Mouse (Mus musculus) heart, embryonic 13.5 days (tissue): ENCODE results near the gene Hacd3. TPM values are rescaled to one million over a fixed set of nuclear protein-coding genes. Genes with fewer than 3 reads are reported as not detected.

Experiments used
- ATAC-seq: fragments of 200-750 bp; cut with Nextera tagmentation; 2 replicates; pipeline ENCODE4 v1.8.0; 2017; ENCODE audit warnings: moderate TSS enrichment; ENCODE audit not compliant: insufficient number of reproducible peaks, low FRiP score, low TSS enrichment; ENCODE audit errors: extremely low read depth
- H3K27ac ChIP-seq: fragments of 300-500 bp; sonication (generic); replicated peaks from 2 replicates; pipeline ENCODE4 v1.5.1; 2015; ENCODE audit warnings: moderate library complexity, mild to moderate bottlenecking, inconsistent platforms
- H3K27me3 ChIP-seq: fragments of 300-500 bp; sonication (generic); replicated peaks from 2 replicates; pipeline ENCODE4 v1.6.1; 2015; ENCODE audit warnings: mild to moderate bottlenecking, inconsistent platforms
- H3K36me3 ChIP-seq: fragments of 300-500 bp; sonication (generic); 2 replicates; pipeline ENCODE4 v1.6.1; 2015; ENCODE audit warnings: mild to moderate bottlenecking, inconsistent platforms
- H3K4me1 ChIP-seq: fragments of 300-500 bp; sonication (generic); 2 replicates; pipeline ENCODE4 v1.6.1; 2015; ENCODE audit warnings: inconsistent platforms
- H3K4me2 ChIP-seq: fragments of 300-500 bp; sonication (generic); 2 replicates; pipeline ENCODE4 v1.6.1; 2015; ENCODE audit warnings: inconsistent platforms, mild to moderate bottlenecking, moderate library complexity
- H3K4me3 ChIP-seq: fragments of 300-500 bp; sonication (generic); 2 replicates; pipeline ENCODE4 v1.5.1; 2015; ENCODE audit warnings: moderate library complexity, mild to moderate bottlenecking, inconsistent platforms
- H3K9ac ChIP-seq: fragments of 300-500 bp; sonication (generic); 2 replicates; pipeline ENCODE4 v1.6.1; 2015; ENCODE audit warnings: inconsistent platforms, mild to moderate bottlenecking, moderate library complexity
- H3K9me3 ChIP-seq: fragments of 300-500 bp; sonication (generic); 2 replicates; pipeline ENCODE4 v1.6.1; 2016; ENCODE audit warnings: inconsistent platforms
- WGBS: fragments of 180-500 bp; shearing (Covaris S2); methylation state at CpG from one replicate; pipeline ENCODE4 v1.1.7; 2015; ENCODE audit warnings: mixed read lengths; 5-methylcytosine and 5-hydroxymethylcytosine counted together
- polyA plus RNA-seq: library from polyadenylated mRNA; unstranded; fragments of >200 nt; fragmentation: Nextera tagmentation; extraction: Ambion mirVana; gene quantifications from 2 replicates; pipeline ENCODE4 v1.2.1, GENCODE M21; 2015

The Hacd3 gene
- polyA plus RNA-seq, result 51.7 and 52.9 TPM in 2 replicates

DNA sequence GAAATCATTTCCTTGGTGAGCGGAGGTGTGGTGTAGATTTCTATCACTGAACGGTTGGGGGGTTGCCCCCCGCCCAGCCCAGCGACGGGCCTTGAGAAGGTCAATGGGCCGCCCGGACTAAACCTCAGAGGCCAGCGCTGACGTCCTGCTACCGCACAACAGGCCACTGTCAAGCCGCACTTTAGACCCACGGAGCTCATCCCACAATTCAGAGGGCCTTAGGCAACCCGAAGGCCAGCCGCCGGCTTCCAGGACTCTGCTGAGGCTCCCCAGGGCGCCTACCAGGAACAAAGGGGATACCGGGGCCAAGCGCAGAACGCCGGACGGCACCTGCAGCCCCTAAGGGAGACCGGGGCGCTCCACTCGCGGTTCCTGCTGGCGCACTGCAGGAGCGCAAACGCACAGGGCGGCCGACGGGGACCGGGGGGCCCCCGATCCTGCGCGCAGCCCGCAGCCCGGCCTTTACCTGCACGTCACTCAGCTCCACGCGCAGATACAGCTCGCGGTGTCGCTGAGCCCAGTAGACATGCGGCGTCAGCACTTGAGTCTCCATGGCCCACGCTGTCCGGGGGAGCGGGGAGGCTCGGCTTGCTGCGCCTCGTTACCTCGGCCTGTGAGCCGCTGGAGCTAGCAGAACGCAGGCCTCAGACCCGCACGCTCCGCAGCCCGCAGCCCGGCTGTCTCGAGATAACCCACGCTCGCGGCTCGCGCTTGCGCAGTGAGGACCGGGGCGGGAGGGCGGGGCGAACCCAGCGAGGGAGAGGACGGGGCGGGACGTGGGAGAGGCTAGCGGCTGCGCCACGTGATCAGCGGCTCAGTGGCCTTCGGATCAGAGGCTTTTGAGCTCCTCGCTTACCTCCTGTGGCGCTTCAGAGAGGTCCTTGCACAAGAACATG lies at the start of gene Hacd3:
Gene Hacd3 (minus strand): TSS at position 703 of the 896 bp plus-strand sequence.
- peak; percentile 82 for ATAC-seq
- H3K36me3 ChIP-seq, result no peaks in the 10 kb centered on the region
- 0 out of 2 replicates have a peak, but pooled peaks cover under 1% of the 10 kb centered on the region for H3K27me3 ChIP-seq
- WGBS, result under 1% methylated on average over 81 of the region's 81 CpGs
- H3K9me3 ChIP-seq, result no peaks in the 10 kb centered on the region
- peak within 1 kb of the TSS; percentile 94 for H3K4me2 ChIP-seq
- H3K4me3 ChIP-seq, result peak within 1 kb of the TSS; percentile 100
- peaks cover 55% of the 10 kb centered on the region for H3K4me1 ChIP-seq
- H3K9ac ChIP-seq, result peak within 1 kb of the TSS; percentile 98
- H3K27ac ChIP-seq, result peak within 1 kb of the TSS; percentile 86

GRCm38 (mm10) chr9:65070587-65070986 lies 49.1 kb upstream of the Hacd3 start:
- Histone ChIP-seq H3K4me3 (no peak overlapping the region), H3K4me1 (no peaks in the 10 kb centered on the region), H3K27ac (no peak overlapping the region), H3K9me3 (no peaks in the 10 kb centered on the region), H3K36me3 (peaks cover 97% of the 10 kb centered on the region), H3K27me3 (no peaks in the 10 kb centered on the region), H3K4me2 (no peak overlapping the region), H3K9ac (no peak overlapping the region)
- WGBS, result 61% methylated on average over 3 of the region's 3 CpGs
- ATAC-seq, result no peak

GRCm38 (mm10) chr9:65064251-65064650 lies 42.8 kb upstream of the Hacd3 start:
- H3K36me3 ChIP-seq, result peaks cover 91% of the 10 kb centered on the region
- H3K9ac ChIP-seq, result no peak overlapping the region
- no peak overlapping the region for H3K4me2 ChIP-seq
- 95% methylated on average over 7 of the region's 7 CpGs for WGBS
- no peaks in the 10 kb centered on the region for H3K27me3 ChIP-seq
- no peak overlapping the region for H3K27ac ChIP-seq
- H3K9me3 ChIP-seq, result no peaks in the 10 kb centered on the region
- no peaks in the 10 kb centered on the region for H3K4me1 ChIP-seq
- ATAC-seq, result no peak
- H3K4me3 ChIP-seq, result no peak overlapping the region

DNA sequence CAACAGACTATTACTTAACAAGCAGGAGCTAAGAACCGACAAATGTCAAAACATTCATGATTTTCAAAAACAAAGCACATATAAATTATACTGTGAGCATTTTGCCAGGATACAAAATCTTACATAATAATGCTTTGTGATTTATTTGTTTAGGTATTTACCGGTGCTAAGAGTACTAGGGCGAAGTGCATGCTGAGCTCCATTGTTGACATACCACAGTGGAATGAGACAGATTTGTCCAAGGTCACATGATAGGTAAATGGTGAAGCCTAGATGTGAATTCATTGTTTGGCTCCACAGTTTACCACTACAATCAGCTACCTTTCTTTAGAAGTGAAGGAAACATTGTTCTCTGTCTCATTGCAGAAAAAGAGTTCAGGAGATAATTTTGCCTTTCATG lies 29.5 kb upstream of the Hacd3 start:
- no peak overlapping the region for H3K9ac ChIP-seq
- H3K4me3 ChIP-seq, result no peak overlapping the region
- no peaks in the 10 kb centered on the region for H3K27me3 ChIP-seq
- H3K9me3 ChIP-seq, result no peaks in the 10 kb centered on the region
- H3K4me1 ChIP-seq, result no peaks in the 10 kb centered on the region
- no peak overlapping the region for H3K27ac ChIP-seq
- peaks cover 96% of the 10 kb centered on the region for H3K36me3 ChIP-seq
- no peak for ATAC-seq
- 93% methylated on average over 3 of the region's 3 CpGs for WGBS
- no peak overlapping the region for H3K4me2 ChIP-seq

DNA sequence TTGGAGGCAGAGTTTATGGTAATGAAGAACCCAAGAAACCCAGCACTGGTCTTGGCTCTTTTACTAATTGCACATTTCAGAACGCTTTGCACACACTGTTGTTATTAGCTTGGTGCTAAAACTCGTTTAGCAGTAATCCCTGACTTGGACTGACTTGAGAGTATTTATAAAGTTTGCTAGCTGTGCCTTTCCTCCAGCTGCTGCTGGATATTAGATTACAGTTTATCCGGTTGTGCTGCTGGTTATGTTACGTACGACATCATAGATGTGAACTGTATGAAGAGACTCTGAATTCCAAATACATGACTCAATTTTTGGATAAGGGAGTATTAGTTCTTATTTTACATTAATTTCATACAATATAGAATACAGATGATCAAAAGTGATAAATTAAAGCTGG lies 27.9 kb upstream of the Hacd3 start:
- WGBS, result 89% methylated on average over 5 of the region's 5 CpGs
- Histone ChIP-seq H3K4me1 (no peaks in the 10 kb centered on the region), H3K4me2 (no peak overlapping the region), H3K36me3 (peaks cover 95% of the 10 kb centered on the region), H3K9ac (no peak overlapping the region), H3K4me3 (no peak overlapping the region), H3K9me3 (no peaks in the 10 kb centered on the region), H3K27me3 (no peaks in the 10 kb centered on the region), H3K27ac (no peak overlapping the region)
- ATAC-seq, result no peak

DNA sequence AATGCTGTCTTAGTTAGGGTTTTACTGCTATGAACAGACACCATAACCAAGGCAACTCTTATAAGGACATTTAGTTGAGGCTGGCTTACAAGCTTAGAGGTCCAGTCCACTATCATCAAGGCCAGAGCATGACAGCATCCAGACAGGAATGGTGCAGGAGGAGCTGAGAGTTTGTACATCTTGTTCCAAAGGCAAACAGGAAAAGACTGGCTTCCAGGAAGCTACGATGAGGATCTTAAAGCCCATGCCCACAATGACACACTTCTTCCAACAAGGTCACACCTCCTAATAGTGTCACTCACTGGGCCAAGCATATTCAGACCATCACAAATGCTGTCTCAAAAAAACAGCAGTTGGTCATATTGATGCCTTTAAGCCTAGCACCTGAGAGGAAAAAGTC lies 25.5 kb upstream of the Hacd3 start:
- Histone ChIP-seq H3K27me3 (no peaks in the 10 kb centered on the region), H3K36me3 (peaks cover 94% of the 10 kb centered on the region)
- WGBS, result 94% methylated on average over 1 of the region's 1 CpGs

DNA sequence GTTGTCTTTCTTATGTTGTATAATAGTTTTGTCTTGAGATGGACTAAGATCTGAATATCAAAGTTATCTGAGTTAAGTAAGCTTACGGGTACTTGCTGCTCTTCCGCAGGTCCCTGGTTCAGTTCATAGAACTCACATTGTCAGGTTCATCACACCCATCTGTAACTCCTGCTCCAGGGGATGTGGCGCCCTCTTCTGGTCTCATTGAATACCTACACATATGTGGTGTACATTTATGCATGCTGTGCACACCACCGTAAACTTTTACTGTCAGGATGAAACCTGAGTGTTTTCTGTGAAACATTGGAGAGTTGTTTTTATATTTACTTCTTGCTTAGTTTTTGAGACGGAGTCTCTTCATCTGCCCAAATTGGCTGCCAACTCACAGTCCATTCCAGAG lies 19.9 kb upstream of the Hacd3 start:
- 0 out of 2 replicates have a peak, but pooled peaks cover under 1% of the 10 kb centered on the region for H3K4me1 ChIP-seq
- H3K9ac ChIP-seq, result no peak overlapping the region
- peaks cover 94% of the 10 kb centered on the region for H3K36me3 ChIP-seq
- H3K4me3 ChIP-seq, result no peak overlapping the region
- H3K27ac ChIP-seq, result no peak overlapping the region
- ATAC-seq, result no peak
- no peaks in the 10 kb centered on the region for H3K27me3 ChIP-seq
- 93% methylated on average over 5 of the region's 5 CpGs for WGBS
- H3K9me3 ChIP-seq, result no peaks in the 10 kb centered on the region
- no peak overlapping the region for H3K4me2 ChIP-seq

More for the DNA sequence above, 25.5 kb upstream of the Hacd3 start:
- Histone ChIP-seq H3K9me3 (no peaks in the 10 kb centered on the region), H3K4me2 (no peak overlapping the region), H3K4me1 (no peaks in the 10 kb centered on the region), H3K9ac (no peak overlapping the region), H3K27ac (no peak overlapping the region), H3K4me3 (no peak overlapping the region)
- ATAC-seq, result no peak

DNA sequence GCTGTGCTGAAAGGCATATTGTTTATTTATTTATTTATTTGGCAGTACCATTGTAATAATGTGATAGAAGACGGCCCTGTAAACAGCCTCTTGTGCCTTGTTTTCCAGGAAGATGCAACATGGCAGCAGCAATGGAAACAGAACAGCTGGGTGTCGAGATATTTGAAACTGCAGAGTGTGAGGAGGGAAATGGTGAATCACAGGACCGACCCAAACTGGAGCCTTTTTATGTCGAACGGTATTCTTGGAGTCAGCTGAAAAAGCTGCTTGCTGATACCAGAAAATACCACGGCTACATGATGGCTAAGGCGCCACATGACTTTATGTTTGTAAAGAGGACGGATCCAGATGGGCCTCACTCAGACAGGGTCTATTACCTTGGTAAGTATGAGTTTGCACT lies 15.4 kb upstream of the Hacd3 start:
- no peak overlapping the region for H3K4me3 ChIP-seq
- H3K9me3 ChIP-seq, result no peaks in the 10 kb centered on the region
- no peak for ATAC-seq
- H3K36me3 ChIP-seq, result peaks cover 69% of the 10 kb centered on the region
- H3K9ac ChIP-seq, result no peak overlapping the region
- H3K4me2 ChIP-seq, result no peak overlapping the region
- WGBS, result 89% methylated on average over 8 of the region's 8 CpGs
- no peaks in the 10 kb centered on the region for H3K27me3 ChIP-seq
- peaks cover 19% of the 10 kb centered on the region for H3K4me1 ChIP-seq
- H3K27ac ChIP-seq, result no peak overlapping the region

DNA sequence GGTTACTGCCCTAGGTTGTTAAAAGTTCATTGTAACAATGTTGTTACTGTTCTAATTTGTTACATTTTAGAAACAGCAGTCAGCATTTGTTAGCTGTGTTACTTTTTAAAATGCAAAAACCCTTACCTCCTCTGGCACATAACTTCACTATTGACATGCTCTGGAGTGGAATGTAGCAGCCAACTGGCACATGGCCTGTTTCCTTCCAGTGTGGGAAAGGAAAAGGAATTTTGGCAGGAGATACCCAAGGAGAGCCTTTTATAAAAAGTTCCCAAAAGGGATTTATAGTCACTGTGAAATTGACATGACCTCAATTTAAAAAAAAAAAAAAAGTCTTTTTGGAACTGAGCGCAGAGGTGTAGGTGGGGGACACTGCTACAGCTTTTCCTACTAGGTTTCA lies 15.0 kb upstream of the Hacd3 start:
- ATAC-seq, result no peak
- WGBS, result 97% methylated on average over 1 of the region's 1 CpGs
- H3K4me3 ChIP-seq, result no peak overlapping the region
- peaks cover 20% of the 10 kb centered on the region for H3K4me1 ChIP-seq
- no peak overlapping the region for H3K27ac ChIP-seq
- peaks cover 65% of the 10 kb centered on the region for H3K36me3 ChIP-seq
- H3K9me3 ChIP-seq, result no peaks in the 10 kb centered on the region
- H3K4me2 ChIP-seq, result no peak overlapping the region
- H3K27me3 ChIP-seq, result no peaks in the 10 kb centered on the region
- H3K9ac ChIP-seq, result no peak overlapping the region

DNA sequence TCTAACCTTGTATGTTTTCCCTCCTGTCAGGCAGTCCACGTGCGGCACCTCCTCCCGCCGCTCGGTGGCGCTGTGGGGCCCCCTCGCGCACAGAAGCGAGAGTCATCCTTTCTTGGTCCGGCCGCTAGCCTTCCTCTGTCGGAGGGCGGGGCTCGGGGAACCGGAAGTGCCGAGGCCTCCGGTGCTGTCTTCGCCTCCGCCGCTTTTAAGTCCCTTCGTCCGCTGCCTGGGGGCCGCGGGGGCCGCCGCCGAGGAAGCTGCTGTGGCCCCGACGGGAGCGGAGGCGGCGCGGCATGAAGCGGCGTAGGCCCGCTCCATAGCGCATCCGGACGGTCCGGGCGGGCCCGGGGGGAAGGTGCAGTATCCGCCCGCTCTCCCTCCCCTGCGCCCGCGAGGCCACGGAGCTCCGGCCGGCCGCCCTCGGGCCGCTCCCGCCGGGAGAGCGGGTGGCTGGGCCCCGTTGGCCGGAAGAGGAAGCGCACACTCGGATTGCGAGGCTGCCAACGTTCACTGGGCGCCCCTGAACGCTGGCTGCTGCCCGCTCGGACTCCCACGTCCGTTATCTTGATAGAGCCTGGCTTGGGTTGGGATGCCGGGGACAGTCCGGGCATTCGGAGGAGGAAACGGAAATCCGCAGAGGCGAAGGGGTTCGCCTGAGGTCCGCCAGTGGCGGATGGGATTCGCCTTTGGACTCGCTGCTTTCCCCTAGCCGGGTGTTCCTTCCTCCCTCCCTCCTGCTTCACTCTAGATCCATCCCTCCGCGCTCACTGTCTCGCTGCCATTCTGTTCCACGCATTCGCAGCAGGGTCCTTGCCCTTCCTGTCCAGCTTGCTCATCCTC lies 11.0 kb upstream of the Hacd3 start, which contains the start of gene Dpp8:
Gene Dpp8 (plus strand): TSS at position 146 of the 840 bp plus-strand sequence.
- Histone ChIP-seq H3K27ac (peak within 1 kb of the TSS; percentile 90), H3K27me3 (no peaks in the 10 kb centered on the region), H3K9ac (peak within 1 kb of the TSS; percentile 92), H3K9me3 (no peaks in the 10 kb centered on the region), H3K4me2 (peak within 1 kb of the TSS; percentile 97), H3K36me3 (peaks cover 25% of the 10 kb centered on the region), H3K4me1 (peaks cover 20% of the 10 kb centered on the region), H3K4me3 (peak within 1 kb of the TSS; percentile 70)
- peak; percentile 84 for ATAC-seq
- under 1% methylated on average over 79 of the region's 85 CpGs for WGBS

GRCm38 (mm10) chr9:65031894-65032268 lies 10.4 kb upstream of the Hacd3 start:
- Histone ChIP-seq H3K9ac (peak overlapping the region; percentile 59), H3K4me1 (peaks cover 20% of the 10 kb centered on the region), H3K4me3 (peak overlapping the region; percentile 70), H3K27ac (no peak overlapping the region), H3K36me3 (peaks cover 20% of the 10 kb centered on the region), H3K27me3 (no peaks in the 10 kb centered on the region), H3K9me3 (no peaks in the 10 kb centered on the region), H3K4me2 (peak overlapping the region; percentile 57)
- WGBS, result 30% methylated on average over 4 of the region's 4 CpGs
- no peak for ATAC-seq
